Mouse (Mus musculus): ENCODE measurements around the gene Asap3.

Asap3 gene

DNA sequence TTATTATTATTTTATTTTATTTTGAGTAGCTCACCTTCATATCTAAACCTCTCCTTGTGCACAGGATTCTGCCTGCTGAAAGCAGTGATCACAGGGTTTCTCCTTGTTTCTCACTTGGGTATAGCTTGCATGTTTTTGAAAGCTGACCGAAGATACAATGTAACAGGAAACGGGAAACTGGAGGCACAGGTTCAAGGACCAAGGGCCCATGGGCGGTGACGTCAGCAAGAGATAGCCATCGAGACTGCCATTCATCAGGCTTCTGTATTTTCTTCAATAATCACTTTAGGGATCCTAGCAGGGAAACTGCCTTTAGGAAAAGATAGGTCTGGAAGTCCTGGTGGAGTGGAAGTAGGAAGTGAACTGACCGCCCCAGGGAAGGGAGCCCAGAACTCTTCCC, 85.5 kb downstream of the Asap3 start:
- no peak for DNase-seq (ENCODE audit: low read depth)
